Mouse (Mus musculus) bone marrow macrophage, adult 2 months (primary cell): Measurements from ENCODE around the gene Cers6.

Source experiments
- CTCF ChIP-seq: IDR thresholded peaks from 2 replicates; pipeline ENCODE4 v1.5.1; 2012; ENCODE audit warnings: low read depth, mild to moderate bottlenecking, low read length, moderate library complexity
- POLR2A ChIP-seq: IDR thresholded peaks from 2 replicates; pipeline ENCODE4 v1.6.1; 2012; ENCODE audit warnings: mild to moderate bottlenecking, low read depth, low read length, borderline replicate concordance

GRCm38 (mm10) chr2:68956146-68956545, 94.9 kb downstream of the Cers6 start:
- no peak for TF ChIP-seq POLR2A
- no peak for TF ChIP-seq CTCF
